Mouse (Mus musculus) MEL (cell line): ENCODE results near the gene 9830107B12Rik. TPM values are rescaled to one million over a fixed set of nuclear protein-coding genes. Genes with fewer than 3 reads are reported as not detected.

ENCODE experiments used
- DNase-seq: peaks from one replicate; pipeline ENCODE4 v3.0.0; 2011; ENCODE audit warnings: low read depth, low spot score
- H3K27ac ChIP-seq: 2 replicates; pipeline ENCODE4 v1.5.1; 2012; ENCODE audit warnings: low read depth, mild to moderate bottlenecking, control low read depth, low read length, moderate library complexity; ENCODE audit not compliant: control insufficient read depth
- H3K27me3 ChIP-seq, 2 experiments: fragments of 150-350 bp in 1 of 2; sonication (generic) in 1 of 2; 2 replicates each; pipeline ENCODE4 v1.6.1; 2012; ENCODE audit warnings: low read length in 2 of 2, mild to moderate bottlenecking in 2 of 2, improper control_type of control experiment in 1 of 2, moderate library complexity in 1 of 2; ENCODE audit not compliant: insufficient read depth in 2 of 2, control insufficient read depth in 1 of 2
- H3K36me3 ChIP-seq, 2 experiments: 2 replicates each; pipeline ENCODE4 v1.6.1; 2012 to 2014; ENCODE audit warnings: low read length in 2 of 2, improper control_type of control experiment in 1 of 2, inconsistent platforms in 1 of 2, mild to moderate bottlenecking in 1 of 2; ENCODE audit not compliant: insufficient read depth in 2 of 2, control insufficient read depth in 1 of 2
- H3K4me1 ChIP-seq, 2 experiments: fragments of 150-350 bp in 1 of 2; sonication (generic) in 1 of 2; 2 replicates each; pipeline ENCODE4 v1.6.1; 2012; ENCODE audit warnings: low read length in 2 of 2, improper control_type of control experiment in 1 of 2, mild to moderate bottlenecking in 1 of 2; ENCODE audit not compliant: insufficient read depth in 2 of 2, control insufficient read depth in 1 of 2
- H3K4me3 ChIP-seq, 2 experiments: fragments of 150-350 bp in 1 of 2; sonication (generic) in 1 of 2; 2 replicates each; pipeline ENCODE4 v1.5.1; 2012; ENCODE audit warnings: low read depth in 2 of 2, low read length in 2 of 2, mild to moderate bottlenecking in 2 of 2, moderate library complexity in 2 of 2, control low read depth in 1 of 2, improper control_type of control experiment in 1 of 2; ENCODE audit not compliant: control insufficient read depth in 1 of 2, insufficient read depth in 1 of 2
- H3K79me2 ChIP-seq: 2 replicates; pipeline ENCODE4 v1.6.1; 2012; ENCODE audit warnings: mild to moderate bottlenecking, low read length, moderate library complexity; ENCODE audit not compliant: control insufficient read depth, poor library complexity, insufficient read depth
- H3K9ac ChIP-seq: 2 replicates; pipeline ENCODE4 v1.6.1; 2012; ENCODE audit warnings: low read depth, mild to moderate bottlenecking, control low read depth, low read length, moderate library complexity; ENCODE audit not compliant: control insufficient read depth, poor library complexity, severe bottlenecking
- H3K9me3 ChIP-seq: fragments of 150-350 bp; sonication (generic); replicated peaks from 2 replicates; pipeline ENCODE4 v1.6.1; 2012; ENCODE audit warnings: mild to moderate bottlenecking, low read length, improper control_type of control experiment, moderate library complexity; ENCODE audit not compliant: insufficient read depth
- CHD1 ChIP-seq: IDR thresholded peaks from 2 replicates; pipeline ENCODE4 v1.6.1; 2012; ENCODE audit warnings: low read depth, mild to moderate bottlenecking, inconsistent platforms, low read length, improper control_type of control experiment
- CHD2 ChIP-seq: IDR thresholded peaks from 2 replicates; pipeline ENCODE4 v1.6.1; 2011; ENCODE audit warnings: low read length, improper control_type of control experiment
- CTCF ChIP-seq, 3 experiments: IDR thresholded peaks in 2 of 3; conservative IDR thresholded peaks in 1 of 3; 2 replicates each; pipeline ENCODE4 v1.5.1; 2011 to 2012; ENCODE audit warnings: low read length in 3 of 3, low read depth in 2 of 3, mild to moderate bottlenecking in 2 of 3, improper control_type of control experiment in 1 of 3, inconsistent platforms in 1 of 3, mixed read lengths in 1 of 3, moderate library complexity in 1 of 3; ENCODE audit not compliant: control insufficient read depth in 1 of 3, insufficient read depth in 1 of 3, poor library complexity in 1 of 3, severe bottlenecking in 1 of 3
- EP300 ChIP-seq, 2 experiments: IDR thresholded peaks; 2 replicates each; pipeline ENCODE4 v1.6.1; 2011; ENCODE audit warnings: improper control_type of control experiment in 2 of 2, low read length in 2 of 2, low read depth in 1 of 2, mild to moderate bottlenecking in 1 of 2
- ETS1 ChIP-seq: IDR thresholded peaks from 2 replicates; pipeline ENCODE4 v1.6.1; 2012; ENCODE audit warnings: low read depth, mild to moderate bottlenecking, inconsistent platforms, low read length, improper control_type of control experiment, moderate library complexity
- GABPA ChIP-seq: IDR thresholded peaks from 2 replicates; pipeline ENCODE4 v1.6.1; 2012; ENCODE audit warnings: low read depth, mild to moderate bottlenecking, inconsistent platforms, low read length, improper control_type of control experiment, moderate library complexity
- GATA1 ChIP-seq: IDR thresholded peaks from 2 replicates; pipeline ENCODE4 v1.6.1; 2011; ENCODE audit warnings: low read depth, low read length, improper control_type of control experiment
- HCFC1 ChIP-seq: IDR thresholded peaks from 2 replicates; pipeline ENCODE4 v1.6.1; 2012; ENCODE audit warnings: low read depth, mild to moderate bottlenecking, inconsistent platforms, low read length, improper control_type of control experiment, moderate library complexity
- JUND ChIP-seq: IDR thresholded peaks from 2 replicates; pipeline ENCODE4 v1.6.1; 2011; ENCODE audit warnings: low read depth, mild to moderate bottlenecking, improper control_type of control experiment, low read length
- KAT2A ChIP-seq: conservative IDR thresholded peaks from 2 replicates; pipeline ENCODE4 v1.6.1; 2012; ENCODE audit warnings: low read depth, low read length, improper control_type of control experiment, inconsistent platforms
- MAX ChIP-seq: IDR thresholded peaks from 2 replicates; pipeline ENCODE4 v1.6.1; 2011; ENCODE audit warnings: low read length, improper control_type of control experiment
- MAZ ChIP-seq: IDR thresholded peaks from 2 replicates; pipeline ENCODE4 v1.6.1; 2012; ENCODE audit warnings: low read depth, mild to moderate bottlenecking, inconsistent platforms, low read length, improper control_type of control experiment
- MEF2A ChIP-seq: IDR thresholded peaks from 2 replicates; pipeline ENCODE4 v1.6.1; 2014; ENCODE audit warnings: low read depth, mild to moderate bottlenecking, inconsistent platforms, low read length, improper control_type of control experiment; ENCODE audit not compliant: poor library complexity, insufficient replicate concordance, severe bottlenecking; ENCODE audit errors: extremely low read depth
- MXI1 ChIP-seq: IDR thresholded peaks from 2 replicates; pipeline ENCODE4 v1.6.1; 2011; ENCODE audit warnings: mild to moderate bottlenecking, low read depth, low read length, improper control_type of control experiment
- MYB ChIP-seq: IDR thresholded peaks from 2 replicates; pipeline ENCODE4 v1.6.1; 2011; ENCODE audit warnings: mild to moderate bottlenecking, low read depth, low read length, improper control_type of control experiment
- MYC ChIP-seq: IDR thresholded peaks from 2 replicates; pipeline ENCODE4 v1.6.1; 2011; ENCODE audit warnings: low read depth, mild to moderate bottlenecking, low read length, improper control_type of control experiment, moderate library complexity
- NELFE ChIP-seq: IDR thresholded peaks from 2 replicates; pipeline ENCODE4 v1.6.1; 2011; ENCODE audit warnings: low read depth, low read length, improper control_type of control experiment
- NRF1 ChIP-seq: IDR thresholded peaks from 2 replicates; pipeline ENCODE4 v1.6.1; 2014; ENCODE audit warnings: low read depth, mild to moderate bottlenecking, inconsistent platforms, low read length, improper control_type of control experiment, moderate library complexity; ENCODE audit not compliant: poor library complexity, insufficient read depth, severe bottlenecking
- POLR2AphosphoS5 ChIP-seq: IDR thresholded peaks from 2 replicates; pipeline ENCODE4 v1.6.1; 2012; ENCODE audit warnings: low read depth, borderline replicate concordance, mild to moderate bottlenecking, inconsistent platforms, low read length, moderate library complexity, mixed read lengths
- SMC3 ChIP-seq: IDR thresholded peaks from 2 replicates; pipeline ENCODE4 v1.6.1; 2011; ENCODE audit warnings: low read depth, low read length, improper control_type of control experiment
- TAL1 ChIP-seq: IDR thresholded peaks from 2 replicates; pipeline ENCODE4 v1.6.1; 2012; ENCODE audit warnings: mild to moderate bottlenecking, inconsistent platforms, low read length, moderate library complexity, mixed read lengths
- TBP ChIP-seq: IDR thresholded peaks from 2 replicates; pipeline ENCODE4 v1.8.0; 2011; ENCODE audit warnings: low read depth, low read length, improper control_type of control experiment
- TCF12 ChIP-seq: IDR thresholded peaks from 2 replicates; pipeline ENCODE4 v1.6.1; 2014; ENCODE audit warnings: low read depth, mild to moderate bottlenecking, inconsistent platforms, low read length, improper control_type of control experiment, moderate library complexity
- ZC3H11A ChIP-seq: IDR thresholded peaks from 2 replicates; pipeline ENCODE4 v1.6.1; 2012; ENCODE audit warnings: low read depth, mild to moderate bottlenecking, inconsistent platforms, low read length, improper control_type of control experiment
- ZMIZ1 ChIP-seq: IDR thresholded peaks from 2 replicates; pipeline ENCODE4 v1.6.1; 2012; ENCODE audit warnings: low read depth, mild to moderate bottlenecking, inconsistent platforms, low read length, improper control_type of control experiment, moderate library complexity
- ZNF384 ChIP-seq: IDR thresholded peaks from 2 replicates; pipeline ENCODE4 v1.6.1; 2012; ENCODE audit warnings: low read depth, mild to moderate bottlenecking, inconsistent platforms, low read length, improper control_type of control experiment
- polyA plus RNA-seq, 2 experiments: library from polyadenylated mRNA; stranded (reverse) in 1 of 2; unstranded in 1 of 2; fragments of >175 nt in 1 of 2; fragments of >200 nt in 1 of 2; gene quantifications; 2 replicates each; pipeline versions ENCODE4 v1.2.1 to v1.2.4; 2012; ENCODE audit warnings: low replicate concordance in 2 of 2, low read depth in 1 of 2; ENCODE audit not compliant: insufficient read length in 2 of 2, insufficient read depth in 1 of 2, missing spikeins in 1 of 2
- total RNA-seq: library from RNA; depleted of rRNA; stranded (reverse); fragments of 300-350 nt; gene quantifications from 2 replicates; pipeline ENCODE4 v1.2.3, GENCODE M21; 2012

Gene 9830107B12Rik
- total and polyA plus RNA-seq, 3 experiments: not detected

DNA sequence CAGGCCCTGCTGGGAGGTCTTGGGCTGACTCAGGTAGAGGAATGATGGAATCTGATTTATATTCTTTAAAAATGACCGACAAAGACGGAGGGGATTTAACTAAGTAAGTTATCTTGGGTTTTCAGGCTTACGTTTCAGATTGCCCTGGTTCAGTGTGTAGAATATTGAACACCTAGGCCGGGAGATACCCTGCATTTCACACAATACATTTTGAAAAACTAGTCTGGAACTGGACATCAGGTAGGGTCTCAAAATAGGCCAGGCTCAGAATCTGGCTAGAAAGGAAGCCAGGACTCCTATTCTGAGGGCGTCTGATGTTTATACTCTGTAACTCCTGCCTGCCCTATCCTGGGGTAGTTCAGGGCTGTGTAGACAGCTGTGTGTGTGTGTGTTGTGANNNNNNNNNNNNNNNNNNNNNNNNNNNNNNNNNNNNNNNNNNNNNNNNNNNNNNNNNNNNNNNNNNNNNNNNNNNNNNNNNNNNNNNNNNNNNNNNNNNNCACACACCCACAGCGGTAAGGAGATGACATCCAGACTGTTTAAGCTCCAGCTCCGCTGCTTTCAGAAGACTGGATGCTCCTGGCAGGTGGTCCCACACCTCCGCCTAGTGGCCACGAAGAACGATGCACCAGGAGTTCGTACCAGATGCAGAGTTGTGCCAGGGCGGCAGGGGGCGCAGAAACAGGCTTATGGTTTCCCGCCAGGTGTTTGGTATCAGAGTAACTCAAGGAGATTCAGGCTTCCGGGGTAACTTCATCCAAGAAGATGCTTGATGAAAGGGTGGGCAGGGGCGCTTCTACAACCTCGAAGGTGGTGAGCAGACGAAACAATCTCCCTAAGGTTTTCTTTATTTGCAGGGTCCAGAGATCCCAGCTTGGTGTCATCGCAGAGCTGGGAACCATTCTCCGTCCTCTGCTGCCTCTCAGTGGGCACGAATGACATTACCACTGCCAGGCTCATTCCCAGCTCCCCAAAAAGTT lies 45.3 kb downstream of the 9830107B12Rik start (continued):
- TF ChIP-seq GABPA (no peak), EP300 (IDR thresholded peaks at IDR 0.05; ENCODE audit: low read depth in 1 of 2, low read length in 2 of 2) (no peak), ZNF384 (no peak), TCF12 (no peak), KAT2A (no peak), NELFE (no peak), SMC3 (peak; percentile 92), TAL1 (no peak), POLR2AphosphoS5 (no peak), CHD1 (no peak), JUND (no peak), CTCF (IDR thresholded peaks at IDR 0.05 in 2 of 3, conservative IDR thresholded peaks at IDR 0.05 in 1 of 3; ENCODE audit: control insufficient read depth in 1 of 3, insufficient read depth in 1 of 3, low read depth in 2 of 3, low read length in 3 of 3, poor library complexity in 1 of 3, severe bottlenecking in 1 of 3) (peak; percentile 78 to 100 (median 86)), TBP (no peak)

GRCm38 (mm10) chr17:48099312-48099711 lies 46.8 kb downstream of the 9830107B12Rik start:
- Histone ChIP-seq H3K36me3 (no peaks in the 10 kb centered on the region), H3K9ac (no peak overlapping the region), H3K4me3 (no peak overlapping the region), H3K27me3 (peaks cover 2% of the 10 kb centered on the region in 2 experiments; a peak in 2 of 4 replicates), H3K9me3 (no peaks in the 10 kb centered on the region), H3K27ac (no peak overlapping the region), H3K79me2 (no peaks in the 10 kb centered on the region), H3K4me1 (no peaks in the 10 kb centered on the region)
- DNase-seq: no peak
- no peak for TF ChIP-seq MYB
- no peak for TF ChIP-seq MAX
- no peak for TF ChIP-seq POLR2AphosphoS5

GRCm38 (mm10) chr17:48098528-48098890 lies 47.6 kb downstream of the 9830107B12Rik start:
- TF ChIP-seq HCFC1 (no peak), CHD2 (no peak), ETS1 (no peak), CHD1 (no peak), GATA1 (no peak), MXI1 (no peak), MYC (no peak), ZMIZ1 (no peak), MEF2A (no peak), TAL1 (no peak), JUND (no peak), NRF1 (no peak), MAX (no peak), ZC3H11A (no peak), MAZ (no peak)
- no peak for DNase-seq
- Histone ChIP-seq H3K9me3 (no peaks in the 10 kb centered on the region), H3K79me2 (no peaks in the 10 kb centered on the region), H3K9ac (no peak overlapping the region), H3K27ac (no peak overlapping the region), H3K4me1 (no peaks in the 10 kb centered on the region), H3K36me3 (no peaks in the 10 kb centered on the region), H3K27me3 (peaks cover 2% of the 10 kb centered on the region in 2 experiments; a peak in 2 of 4 replicates), H3K4me3 (no peak overlapping the region)
